Mouse (Mus musculus) E14TG2a.4 (cell line): ENCODE measurements around the gene Kcnj10.

Experiments used
- H3K27me3 ChIP-seq: 2 replicates; pipeline ENCODE4 v1.6.1; 2014; ENCODE audit warnings: low read length, control low read depth; ENCODE audit not compliant: insufficient read depth
- H3K36me3 ChIP-seq: 2 replicates; pipeline ENCODE4 v1.6.1; 2014; ENCODE audit warnings: low read length, control low read depth; ENCODE audit not compliant: insufficient read depth
- H3K4me1 ChIP-seq: replicated peaks from 2 replicates; pipeline ENCODE4 v1.6.1; 2014; ENCODE audit warnings: low read depth, low read length, control low read depth
- H3K4me3 ChIP-seq: replicated peaks from 2 replicates; pipeline ENCODE4 v1.5.1; 2014; ENCODE audit warnings: mild to moderate bottlenecking, low read length
- H3K9me3 ChIP-seq: 2 replicates; pipeline ENCODE4 v1.6.1; 2014; ENCODE audit warnings: low read length, control low read depth
- CTCF ChIP-seq: conservative IDR thresholded peaks from 2 replicates; pipeline ENCODE4 v1.5.1; 2014; ENCODE audit warnings: low read length
- NANOG ChIP-seq: IDR thresholded peaks from 2 replicates; pipeline ENCODE4 v1.6.1; 2014; ENCODE audit warnings: borderline replicate concordance, low read length, mixed read lengths
- POU5F1 ChIP-seq: IDR thresholded peaks from 2 replicates; pipeline ENCODE4 v1.6.1; 2014; ENCODE audit warnings: low read length, borderline replicate concordance

The Kcnj10 gene

GRCm38 (mm10) chr1:172347382-172347781 lies 6.4 kb downstream of the Kcnj10 start:
- TF ChIP-seq POU5F1 = no peak
- peaks cover 35% of the 10 kb centered on the region for H3K4me1 ChIP-seq
- H3K4me3 ChIP-seq = no peak overlapping the region
- H3K27me3 ChIP-seq = peaks cover 79% of the 10 kb centered on the region
- no peaks in the 10 kb centered on the region for H3K9me3 ChIP-seq
- no peaks in the 10 kb centered on the region for H3K36me3 ChIP-seq

- H3K36me3 ChIP-seq = no peaks in the 10 kb centered on the region
- TF ChIP-seq CTCF = no peak
- no peak for TF ChIP-seq POU5F1
- TF ChIP-seq NANOG = no peak
- peaks cover 77% of the 10 kb centered on the region for H3K27me3 ChIP-seq
- H3K4me3 ChIP-seq = peak overlapping the region; percentile 46; the same call in 1 of the 2 replicates
- peaks cover 29% of the 10 kb centered on the region for H3K4me1 ChIP-seq
- no peaks in the 10 kb centered on the region for H3K9me3 ChIP-seq
These were observed 8.5 kb downstream of the Kcnj10 start for GRCm38 (mm10) chr1:172349504-172349903.

GRCm38 (mm10) chr1:172349916-172350812 lies 9.2 kb downstream of the Kcnj10 start:
- no peaks in the 10 kb centered on the region for H3K9me3 ChIP-seq
- TF ChIP-seq POU5F1 (no peak), CTCF (no peak), NANOG (no peak)
- H3K4me1 ChIP-seq = peaks cover 29% of the 10 kb centered on the region

GRCm38 (mm10) chr1:172352001-172352400 lies 11.0 kb downstream of the Kcnj10 start:
- TF ChIP-seq POU5F1 (no peak), NANOG (no peak), CTCF (no peak)
- Histone ChIP-seq H3K9me3 (no peaks in the 10 kb centered on the region), H3K4me3 (no peak overlapping the region), H3K27me3 (peaks cover 70% of the 10 kb centered on the region), H3K36me3 (no peaks in the 10 kb centered on the region), H3K4me1 (peaks cover 39% of the 10 kb centered on the region)

More at GRCm38 (mm10) chr1:172349916-172350812, 9.2 kb downstream of the Kcnj10 start:
- Histone ChIP-seq H3K4me3 (peak overlapping the region; percentile 46), H3K27me3 (peaks cover 79% of the 10 kb centered on the region), H3K36me3 (no peaks in the 10 kb centered on the region)

- Histone ChIP-seq H3K9me3 (no peaks in the 10 kb centered on the region), H3K36me3 (no peaks in the 10 kb centered on the region), H3K4me3 (no peak overlapping the region), H3K27me3 (peaks cover 71% of the 10 kb centered on the region), H3K4me1 (peaks cover 43% of the 10 kb centered on the region)
- TF ChIP-seq NANOG (no peak), POU5F1 (no peak), CTCF (no peak)
These were observed 11.4 kb downstream of the Kcnj10 start for GRCm38 (mm10) chr1:172352453-172352852.

GRCm38 (mm10) chr1:172355336-172355735 lies 14.3 kb downstream of the Kcnj10 start:
- H3K36me3 ChIP-seq = no peaks in the 10 kb centered on the region
- H3K27me3 ChIP-seq = peaks cover 67% of the 10 kb centered on the region
- peaks cover 31% of the 10 kb centered on the region for H3K4me1 ChIP-seq
- no peak overlapping the region for H3K4me3 ChIP-seq
- TF ChIP-seq POU5F1 = no peak
- TF ChIP-seq CTCF = no peak
- no peak for TF ChIP-seq NANOG
- H3K9me3 ChIP-seq = no peaks in the 10 kb centered on the region

GRCm38 (mm10) chr1:172357550-172357949 lies 16.5 kb downstream of the Kcnj10 start:
- H3K4me3 ChIP-seq = no peak overlapping the region
- peaks cover 53% of the 10 kb centered on the region for H3K27me3 ChIP-seq
- TF ChIP-seq NANOG = no peak
- TF ChIP-seq CTCF = peak; percentile 83
- H3K36me3 ChIP-seq = no peaks in the 10 kb centered on the region
- no peaks in the 10 kb centered on the region for H3K9me3 ChIP-seq
- H3K4me1 ChIP-seq = peaks cover 14% of the 10 kb centered on the region

- Histone ChIP-seq H3K36me3 (no peaks in the 10 kb centered on the region), H3K9me3 (no peaks in the 10 kb centered on the region), H3K4me3 (no peak overlapping the region), H3K4me1 (peaks cover 14% of the 10 kb centered on the region), H3K27me3 (peaks cover 49% of the 10 kb centered on the region)
- TF ChIP-seq NANOG (no peak), CTCF (no peak), POU5F1 (no peak)
These were observed 17.3 kb downstream of the Kcnj10 start for GRCm38 (mm10) chr1:172358341-172358740.
